Mouse (Mus musculus) bone marrow, adult 2 months (tissue): Measurements from ENCODE around the gene 2410015M20Rik.

ENCODE experiments used
- CTCF ChIP-seq: fragments of 200-500 bp; IDR thresholded peaks from 2 replicates; pipeline ENCODE4 v1.5.1; 2011; ENCODE audit warnings: low read length, control low read depth; ENCODE audit not compliant: control insufficient read depth, insufficient read depth
- POLR2A ChIP-seq: fragments of 200-500 bp; IDR thresholded peaks from 2 replicates; pipeline ENCODE4 v1.6.1; 2011; ENCODE audit warnings: low read depth, mild to moderate bottlenecking, control low read depth, low read length, borderline replicate concordance; ENCODE audit not compliant: control insufficient read depth

GRCm38 (mm10) chr17:56583071-56583470 is 26.5 kb downstream of the 2410015M20Rik start:
- TF ChIP-seq POLR2A (no peak), CTCF (no peak)
